Mouse (Mus musculus) thymus, postnatal 36 days (tissue): ENCODE measurements around the gene Pdhb.
A peak's percentile ranks its signal among the peaks of the same experiment; 100 is the strongest.

Experiments
- DNase-seq, 2 experiments: peaks; one replicate each; pipeline ENCODE4 v3.0.0; 2022; ENCODE audit warnings: mixed read lengths in 2 of 2

The Pdhb gene

DNA sequence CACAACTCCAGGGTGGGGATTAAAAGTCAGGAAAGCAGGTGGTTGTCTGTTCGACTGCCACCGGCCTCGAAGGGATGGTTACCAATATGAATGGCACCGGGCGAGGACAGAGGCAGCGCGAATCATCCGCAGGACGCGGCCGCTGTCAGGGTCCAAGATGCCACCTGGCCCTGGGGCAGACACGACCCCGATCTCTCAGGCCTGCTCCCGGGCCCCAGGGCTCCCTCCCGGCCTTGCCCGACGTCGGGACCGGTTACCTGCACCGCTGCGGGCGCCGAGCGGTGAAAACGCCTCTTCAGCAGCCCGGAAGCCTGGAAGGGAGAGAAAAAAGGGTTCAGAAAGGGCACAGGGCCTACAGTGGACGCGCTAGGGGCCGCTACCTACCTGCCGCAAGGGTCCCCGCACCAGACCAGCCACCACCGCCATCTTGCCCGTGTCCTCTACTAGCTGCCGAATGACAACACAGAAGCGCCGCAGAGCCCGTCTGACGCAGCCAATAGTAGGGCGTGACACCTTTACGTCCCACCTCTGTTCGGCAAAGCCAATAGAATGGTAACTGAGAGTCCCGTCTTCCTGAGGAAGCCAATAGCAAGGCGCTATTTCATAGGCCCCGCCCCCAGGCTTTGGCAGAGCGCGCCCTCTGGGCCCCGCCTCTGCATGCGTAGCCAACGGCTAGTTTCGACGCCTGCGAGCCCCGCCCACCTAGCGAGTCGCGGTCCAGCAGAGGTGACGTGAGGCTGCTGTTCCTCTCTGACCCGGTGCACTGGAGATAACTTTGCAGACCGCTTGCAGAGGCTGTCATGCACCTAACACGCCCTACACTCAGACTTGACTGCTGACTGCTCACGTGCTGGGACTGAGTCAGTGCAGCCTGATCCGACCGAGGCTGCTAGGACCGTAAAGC is at the start of gene Pdhb:
TSS of gene Pdhb (minus strand) at position 519 of the 904 bp plus-strand sequence.
- peak; percentile 97 to 99 for DNase-seq

- DNase-seq: no peak
Measured at GRCm38 (mm10) chr14:8222561-8222960, 49.7 kb upstream of the Pdhb start.

DNA sequence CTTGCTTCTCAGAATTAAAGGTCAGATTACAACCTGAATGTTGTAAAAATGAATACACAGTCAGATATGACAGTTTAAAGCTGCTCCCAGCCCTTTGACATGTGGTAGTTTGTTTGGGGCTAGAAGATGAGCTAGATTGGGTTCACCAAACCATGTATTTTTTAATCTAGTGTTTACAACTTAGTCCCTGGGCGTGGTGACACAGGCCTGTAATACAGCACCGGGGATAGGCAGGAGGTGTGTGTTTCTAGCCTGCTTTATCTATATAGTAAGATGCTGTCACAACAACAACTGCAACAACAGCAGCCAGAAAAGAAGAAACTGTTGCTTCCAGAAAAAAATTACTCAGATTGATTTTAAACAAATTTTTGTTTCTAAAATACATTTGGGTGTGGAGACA is 48.1 kb upstream of the Pdhb start:
- DNase-seq: no peak

- no peak for DNase-seq
Measured at GRCm38 (mm10) chr14:8220306-8220705, 47.5 kb upstream of the Pdhb start.

DNA sequence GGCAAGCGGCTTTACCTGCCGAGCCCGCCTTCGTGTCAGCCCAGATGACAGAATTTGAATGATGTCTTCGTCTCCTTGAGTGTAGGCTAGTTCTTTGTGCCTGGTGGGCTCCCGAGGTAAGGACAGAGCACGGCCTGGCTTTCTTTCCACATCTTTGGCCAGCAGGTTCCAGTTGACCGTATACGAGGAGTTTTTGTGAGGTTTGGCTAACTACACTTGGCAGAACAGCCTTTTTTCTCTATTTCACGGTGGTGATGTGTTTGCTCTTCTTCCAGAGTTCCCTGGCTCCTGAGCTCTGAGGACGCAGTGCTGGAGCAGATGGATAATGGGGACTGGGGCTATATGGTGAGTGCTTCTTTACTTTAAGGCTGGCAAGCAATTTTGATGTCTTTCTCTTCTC is 47.1 kb upstream of the Pdhb start:
- DNase-seq: no peak

GRCm38 (mm10) chr14:8218730-8219380 is 46.0 kb upstream of the Pdhb start:
- no peak for DNase-seq

- DNase-seq: no peak
Measured at GRCm38 (mm10) chr14:8218238-8218637, 45.4 kb upstream of the Pdhb start.

GRCm38 (mm10) chr14:8216100-8216499 is 43.3 kb upstream of the Pdhb start:
- DNase-seq: no peak

DNA sequence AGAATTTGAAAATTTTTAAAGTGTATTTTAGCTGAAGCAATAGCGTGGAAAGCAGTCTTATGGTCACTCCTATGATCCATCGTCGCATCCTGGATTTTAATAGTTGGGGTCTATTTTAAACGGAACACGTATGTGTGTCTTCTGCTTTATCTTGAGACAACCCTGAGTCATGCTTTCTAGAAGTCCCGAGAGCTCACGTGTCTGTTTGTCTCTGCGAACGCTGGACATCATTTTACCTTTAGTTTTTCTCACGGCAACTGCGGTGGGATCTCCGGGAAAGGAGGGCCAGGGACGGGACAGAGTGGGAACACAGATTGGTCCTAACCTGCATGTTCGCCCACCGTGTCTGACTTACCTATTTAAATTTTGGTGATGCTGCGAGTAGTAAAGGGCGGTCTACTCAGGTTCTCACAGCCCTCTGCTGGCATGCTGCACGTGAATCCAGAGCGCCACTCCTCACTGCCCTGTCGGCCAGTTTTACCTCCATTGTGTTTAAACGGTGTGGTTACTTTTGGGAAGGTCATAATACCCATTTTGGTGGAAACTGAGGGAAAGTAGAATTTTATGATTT is 42.5 kb upstream of the Pdhb start:
- no peak for DNase-seq

- peak; percentile 41 to 51 for DNase-seq
Measured at GRCm38 (mm10) chr14:8214299-8215207, 41.7 kb upstream of the Pdhb start.

GRCm38 (mm10) chr14:8213803-8214224 is 41.0 kb upstream of the Pdhb start, which contains the start of gene Kctd6:
TSS of gene Kctd6 (plus strand) at chr14:8214140.
- DNase-seq: peak; percentile 98 to 100

DNA sequence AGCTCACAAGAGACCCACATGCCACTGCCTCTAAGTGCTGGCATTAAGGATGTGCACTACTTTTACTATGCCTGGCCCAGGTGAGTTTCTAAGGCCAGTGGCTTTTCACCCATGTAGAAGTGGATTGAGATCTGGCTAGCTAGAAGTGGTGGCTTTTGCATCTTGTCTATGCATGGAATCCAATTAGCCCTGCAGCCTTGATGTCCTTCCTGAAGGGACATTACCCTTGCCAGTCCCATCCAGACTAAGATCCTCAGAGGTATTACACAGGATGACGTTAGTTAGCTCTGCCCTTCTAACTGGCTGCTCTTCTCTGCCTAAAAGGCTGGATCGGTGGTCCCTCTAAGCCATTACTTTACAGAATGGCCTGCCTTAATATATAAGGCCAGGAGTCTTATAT is 40.2 kb upstream of the Pdhb start:
- DNase-seq: no peak

DNA sequence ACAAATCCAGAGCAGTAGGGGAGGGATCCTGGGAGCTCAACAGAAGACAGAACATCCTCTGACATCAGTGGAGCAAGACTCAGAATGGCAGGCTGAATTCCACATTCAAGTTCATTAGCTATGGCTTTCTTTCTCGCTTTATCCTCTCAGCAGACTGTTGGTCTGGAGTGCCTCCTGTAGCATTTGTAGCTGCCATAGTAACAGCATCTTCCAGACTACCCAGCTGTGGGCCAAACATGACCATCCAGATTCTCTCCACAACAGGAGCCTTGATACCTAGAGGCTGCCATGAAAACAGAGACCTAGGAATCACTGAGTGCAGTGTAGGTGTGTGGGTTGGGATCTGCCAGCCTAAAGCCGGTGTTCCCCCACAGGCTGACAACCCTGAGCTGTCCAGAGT is 37.1 kb upstream of the Pdhb start:
- DNase-seq: no peak

- DNase-seq: no peak
Measured at GRCm38 (mm10) chr14:8208876-8209275, 36.1 kb upstream of the Pdhb start.

GRCm38 (mm10) chr14:8207543-8207942 is 34.7 kb upstream of the Pdhb start:
- no peak for DNase-seq

- no peak for DNase-seq
Measured at GRCm38 (mm10) chr14:8207105-8207504, 34.3 kb upstream of the Pdhb start.

- no peak for DNase-seq
Measured at GRCm38 (mm10) chr14:8206179-8206910, 33.5 kb upstream of the Pdhb start.

DNA sequence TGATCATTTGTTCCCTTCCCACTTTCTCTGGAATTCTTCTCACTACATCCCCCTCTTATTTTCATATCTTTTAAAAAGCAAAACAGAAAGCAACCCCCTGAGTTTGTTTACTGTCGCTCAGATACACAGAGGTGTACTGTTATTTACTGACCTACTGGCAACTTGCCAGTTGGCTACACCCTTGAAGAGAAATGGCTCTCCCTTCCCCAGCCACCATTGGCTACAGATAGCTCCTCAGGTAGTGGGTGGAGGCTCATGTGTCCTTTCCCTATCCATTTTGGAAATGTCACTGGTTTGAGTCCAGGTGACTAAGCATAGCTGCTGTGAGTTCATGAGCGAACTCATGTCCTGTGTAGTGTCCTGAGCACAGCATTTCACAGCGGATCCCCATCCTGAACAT is 28.9 kb upstream of the Pdhb start:
- no peak for DNase-seq

- DNase-seq: no peak
Measured at GRCm38 (mm10) chr14:8200769-8201168, 27.9 kb upstream of the Pdhb start.

DNA sequence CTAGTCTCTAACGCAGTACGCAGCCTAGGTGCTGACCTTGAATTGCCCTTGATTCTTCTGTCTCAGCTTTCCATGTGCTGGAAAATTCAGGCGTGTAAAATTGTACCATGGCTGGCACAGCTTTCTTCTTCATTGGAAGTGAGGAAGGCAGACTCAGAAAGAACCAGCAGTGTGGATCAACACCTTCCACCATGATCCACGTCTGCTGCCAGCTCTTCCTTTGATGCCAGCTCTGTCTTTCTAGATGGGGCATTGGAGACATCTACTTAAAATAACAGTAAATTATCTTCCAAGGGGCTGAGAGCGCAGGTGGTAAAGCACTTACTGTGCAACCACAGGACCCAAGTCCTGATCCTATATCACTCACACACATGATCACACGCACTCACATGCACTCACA is 19.9 kb upstream of the Pdhb start:
- DNase-seq: no peak

- no peak for DNase-seq
Measured at GRCm38 (mm10) chr14:8191331-8191965, 18.6 kb upstream of the Pdhb start.
